In genomic region chr17:26149056-26149455, GRCm38 (mm10) we compare ENCODE assay signal across 23 mouse cellular contexts. TPM values are rescaled to one million over a fixed set of nuclear protein-coding genes. Genes with fewer than 3 reads are reported as not detected.
"Had no signal": no experiment of that assay in that cellular context is flagged by ENCODE, and none has a peak within 500 bp of the region (broad histone marks: within the 10 kb centered on the region; RNA-seq: fewer than 3 reads in every experiment).

No protein-coding gene starts in this region.

- H3K9me3 ChIP-seq: kidney, embryonic 15.5 days; liver, embryonic 15.5 days; lung, embryonic 15.5 days; megakaryocyte, embryonic 14.5 days; neural tube, embryonic 12.5 days; neural tube, embryonic 15.5 days; stomach, embryonic 15.5 days had no signal

- H3K9ac ChIP-seq: kidney, embryonic 15.5 days; liver, embryonic 15.5 days; lung, embryonic 15.5 days; neural tube, embryonic 12.5 days; neural tube, embryonic 15.5 days; stomach, embryonic 15.5 days had no signal

- H3K4me3 ChIP-seq: kidney, embryonic 15.5 days; liver, embryonic 15.5 days; lung, embryonic 15.5 days; megakaryocyte, embryonic 14.5 days; neural tube, embryonic 12.5 days; neural tube, embryonic 15.5 days; stomach, embryonic 15.5 days had no signal

- DNase-seq: kidney, adult 8-10 months; kidney, postnatal 10 days; kidney, postnatal 36 days; lung, adult 18-20 months; lung, postnatal 10 days; lung, postnatal 36 days; midbrain, embryonic 14.5 days; right cerebral cortex, adult 18-20 months; right cerebral cortex, postnatal 25 days; spleen, adult 18-20 months; thymus, adult 2 months; thymus, postnatal 14 days; thymus, postnatal 4 days had no signal

- H3K27me3 ChIP-seq: kidney, embryonic 15.5 days; liver, embryonic 15.5 days; lung, embryonic 15.5 days; megakaryocyte, embryonic 14.5 days; neural tube, embryonic 12.5 days; neural tube, embryonic 15.5 days; stomach, embryonic 15.5 days had no signal

- H3K4me2 ChIP-seq: kidney, embryonic 15.5 days; liver, embryonic 15.5 days; lung, embryonic 15.5 days; midbrain, embryonic 11.5 days; neural tube, embryonic 12.5 days; neural tube, embryonic 15.5 days; stomach, embryonic 15.5 days had no signal

- H3K4me1 ChIP-seq: kidney, embryonic 15.5 days; liver, embryonic 15.5 days; lung, embryonic 15.5 days; neural tube, embryonic 12.5 days; neural tube, embryonic 15.5 days; stomach, embryonic 15.5 days had no signal

- H3K27ac ChIP-seq: kidney, embryonic 15.5 days; liver, embryonic 15.5 days; lung, embryonic 15.5 days; neural tube, embryonic 12.5 days; neural tube, embryonic 15.5 days; stomach, embryonic 15.5 days had no signal

RNA-seq across cellular contexts. Expression of gene Pdia2, which starts 49.8 kb away (rescaled TPM):
- polyA plus RNA-seq: liver, adult 2 months; midbrain, embryonic 14.5 days; testis, adult 2 months; thymus, adult 2 months had no signal
